ENCODE assay signal across 21 mouse cellular contexts in the genomic region with DNA sequence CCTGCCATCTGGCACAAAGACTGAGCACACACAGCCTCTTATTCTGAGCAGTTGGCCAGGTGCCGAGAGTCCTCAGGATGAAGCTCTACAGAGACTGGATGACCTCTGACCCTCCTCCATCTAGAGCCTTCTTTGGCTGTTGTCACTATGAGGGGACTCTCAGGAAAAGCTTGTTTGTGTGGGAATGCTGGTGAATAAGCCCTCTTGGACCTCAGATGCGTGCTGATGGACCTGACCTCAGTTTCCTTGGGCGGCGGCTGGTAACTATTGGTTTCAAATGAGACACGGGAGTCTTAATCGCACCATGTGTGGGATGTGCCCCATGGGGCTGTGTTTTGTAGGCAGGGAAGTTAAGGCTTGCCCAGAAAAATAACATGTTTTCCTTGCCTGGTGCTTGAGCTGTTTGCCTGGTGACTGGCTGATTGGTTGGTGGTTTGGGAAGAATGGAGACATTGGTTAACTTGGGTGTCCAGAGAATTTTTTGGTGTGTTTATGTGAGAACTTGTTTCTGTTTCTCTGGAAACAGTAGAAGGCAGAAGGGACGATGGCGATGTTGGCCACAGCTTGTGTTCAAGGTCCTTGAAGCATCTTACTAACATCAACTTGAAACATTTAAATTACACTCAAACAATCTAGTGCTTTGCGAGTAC.
DNase-seq lines count a peak whose midpoint lies in the region; ATAC-seq and TF ChIP-seq lines count a peak whose summit lies in the region.
"Had no signal": no experiment of that assay in that cellular context is flagged by ENCODE, and none has a peak within 500 bp of the region (broad histone marks: within the 10 kb centered on the region; RNA-seq: fewer than 3 reads in every experiment).

No protein-coding gene starts in this region.

- H3K4me1 ChIP-seq in heart, adult 2 months (ENCODE audit: control insufficient read depth, insufficient read depth, low read length): peaks cover 2% of the 10 kb centered on the region
- H3K4me1 ChIP-seq in heart, embryonic 12.5 days (replicated peaks): 0 out of 2 replicates have a peak, but pooled peaks cover 13% of the 10 kb centered on the region
- H3K4me1 ChIP-seq: embryonic facial prominence, embryonic 12.5 days; liver, embryonic 12.5 days had no signal

- no peak for TF ChIP-seq POLR2A in heart, adult 2 months (IDR thresholded peaks at IDR 0.05; ENCODE audit: insufficient read depth, low read depth, low read length)

- intact Hi-C loops in heart, adult 2 months (cut with DNase I): no loop called here

- H3K4me2 ChIP-seq in heart, embryonic 12.5 days: no peak overlapping the region
- H3K4me2 ChIP-seq: embryonic facial prominence, embryonic 12.5 days; forebrain, embryonic 15.5 days; heart, embryonic 13.5 days; limb, embryonic 12.5 days; liver, embryonic 12.5 days had no signal

- 61% methylated on average over 9 of the region's 9 CpGs for whole genome bisulfite sequencing in heart, adult 2 months
- WGBS in heart, embryonic 12.5 days: 83% methylated on average over 9 of the region's 9 CpGs

- no peak overlapping the region for H3K27ac ChIP-seq in heart, adult 2 months
- no peak overlapping the region for H3K27ac ChIP-seq in heart, embryonic 12.5 days (ENCODE audit: poor library complexity, severe bottlenecking)
- H3K27ac ChIP-seq: embryonic facial prominence, embryonic 12.5 days; forebrain, embryonic 15.5 days; heart, embryonic 13.5 days; limb, embryonic 12.5 days; liver, embryonic 12.5 days had no signal

- no peak for ATAC-seq in heart, embryonic 12.5 days (ENCODE audit: insufficient number of reproducible peaks, low FRiP score)
- ATAC-seq: CD4-positive, CD25-positive, alpha-beta regulatory T cell, adult 4 months; forebrain, embryonic 15.5 days; liver, embryonic 12.5 days; Patski had no signal

- no peak for TF ChIP-seq EP300 in heart, adult 2 months (IDR thresholded peaks at IDR 0.05; ENCODE audit: insufficient read depth, low read depth, low read length)

- H3K27me3 ChIP-seq in heart, adult 2 months (ENCODE audit: control insufficient read depth, insufficient read depth, low read length): no peaks in the 10 kb centered on the region
- H3K27me3 ChIP-seq in heart, embryonic 12.5 days (replicated peaks): no peaks in the 10 kb centered on the region
- H3K27me3 ChIP-seq: embryonic facial prominence, embryonic 12.5 days; forebrain, embryonic 15.5 days; heart, embryonic 13.5 days; limb, embryonic 12.5 days; liver, embryonic 12.5 days; Patski had no signal

- TF ChIP-seq CTCF in heart, adult 2 months (IDR thresholded peaks at IDR 0.05): no peak

- H3K79me2 ChIP-seq in heart, adult 2 months (replicated peaks; ENCODE audit: control insufficient read depth, insufficient read depth, low read length): no peaks in the 10 kb centered on the region

- H3K9me3 ChIP-seq in heart, embryonic 12.5 days (replicated peaks): no peaks in the 10 kb centered on the region
- H3K9me3 ChIP-seq: forebrain, embryonic 15.5 days; heart, embryonic 13.5 days; liver, embryonic 12.5 days had no signal

- no peak overlapping the region for H3K9ac ChIP-seq in heart, adult 2 months (ENCODE audit: low read depth, low read length)
- H3K9ac ChIP-seq in heart, embryonic 12.5 days: no peak overlapping the region
- H3K9ac ChIP-seq: embryonic facial prominence, embryonic 12.5 days; forebrain, embryonic 15.5 days; heart, embryonic 13.5 days; limb, embryonic 12.5 days; liver, embryonic 12.5 days had no signal

- peak; percentile 16 for DNase-seq in embryo, embryonic 10 days (ENCODE audit: low spot score)
- DNase-seq in embryo, embryonic 11 days: no peak
- DNase-seq in heart, adult 2 months: peak; percentile 27 to 29
- peak; percentile 8 for DNase-seq in right cerebral cortex, postnatal 14 days
- DNase-seq in right cerebral cortex, postnatal 36 days (ENCODE audit: low spot score in 2 of 2): no peak
- DNase-seq in adrenal gland, adult 2 months: no peak
- DNase-seq in adrenal gland, postnatal 10 days: no peak
- DNase-seq: adrenal gland, postnatal 14 days; cerebellum, postnatal 36 days; kidney, adult 2 months; lung, adult 2 months; lung, postnatal 36 days; thymus, postnatal 4 days had no signal

- H3K4me3 ChIP-seq in heart, adult 2 months: no peak overlapping the region
- no peak overlapping the region for H3K4me3 ChIP-seq in heart, embryonic 12.5 days
- H3K4me3 ChIP-seq: embryonic facial prominence, embryonic 12.5 days; forebrain, embryonic 15.5 days; heart, embryonic 13.5 days; limb, embryonic 12.5 days; liver, embryonic 12.5 days had no signal

- no peaks in the 10 kb centered on the region for H3K36me3 ChIP-seq in heart, adult 2 months (ENCODE audit: control insufficient read depth, insufficient read depth, low read length)
- no peaks in the 10 kb centered on the region for H3K36me3 ChIP-seq in heart, embryonic 12.5 days
- H3K36me3 ChIP-seq: embryonic facial prominence, embryonic 12.5 days; forebrain, embryonic 15.5 days; heart, embryonic 13.5 days; liver, embryonic 12.5 days had no signal

Comparison
In these comparisons a context has a peak if more than half of its experiments do, and no peak if none do; other contexts are left out.
1. DNase-seq: peak in embryo, embryonic 10 days (single experiment), heart, adult 2 months (2 of 2) and right cerebral cortex, postnatal 14 days (single experiment); none in embryo, embryonic 11 days (single experiment), right cerebral cortex, postnatal 36 days (0 of 2), adrenal gland, adult 2 months (single experiment) and adrenal gland, postnatal 10 days (single experiment).